Mouse (Mus musculus) CH12.LX (cell line): Measurements from ENCODE around the gene Itih5. TPM values are rescaled to one million over a fixed set of nuclear protein-coding genes. Genes with fewer than 3 reads are reported as not detected.

ENCODE experiments used
- DNase-seq: peaks from one replicate; pipeline ENCODE4 v3.0.0-alpha.2; 2013; ENCODE audit errors: extremely low read depth
- H3K27ac ChIP-seq: 2 replicates; pipeline ENCODE4 v1.5.1; 2012; ENCODE audit warnings: low read depth, mild to moderate bottlenecking, control low read depth, moderate library complexity; ENCODE audit not compliant: insufficient read depth
- H3K27me3 ChIP-seq: replicated peaks from 2 replicates; pipeline ENCODE3; 2012; ENCODE audit warnings: inconsistent platforms
- H3K36me3 ChIP-seq, 2 experiments: replicated peaks in 1 of 2; 2 replicates each; pipeline versions ENCODE3 to v1.6.1; 2012; ENCODE audit warnings: inconsistent platforms in 1 of 2, low read length in 1 of 2, mild to moderate bottlenecking in 1 of 2, mixed read lengths in 1 of 2, moderate library complexity in 1 of 2; ENCODE audit not compliant: control insufficient read depth in 1 of 2, insufficient read depth in 1 of 2
- H3K4me1 ChIP-seq, 2 experiments: 2 replicates each; pipeline ENCODE4 v1.6.1; 2012; ENCODE audit warnings: inconsistent platforms in 1 of 2, moderate library complexity in 1 of 2; ENCODE audit not compliant: insufficient read depth in 2 of 2, control insufficient read depth in 1 of 2
- H3K4me2 ChIP-seq: 2 replicates; pipeline ENCODE4 v1.6.1; 2012; ENCODE audit warnings: low read depth, mild to moderate bottlenecking, control low read depth; ENCODE audit not compliant: poor library complexity, insufficient read depth, severe bottlenecking
- H3K4me3 ChIP-seq, 3 experiments: fragments of 150-350 bp in 1 of 3; sonication (generic) in 1 of 3; replicated peaks in 1 of 3; 2 replicates each; pipeline versions ENCODE3 to v1.5.1; 2011 to 2012; ENCODE audit warnings: low read depth in 2 of 3, low read length in 2 of 3, mild to moderate bottlenecking in 2 of 3, moderate library complexity in 2 of 3, control low read depth in 1 of 3, improper control_type of control experiment in 1 of 3, inconsistent platforms in 1 of 3, mixed read lengths in 1 of 3; ENCODE audit not compliant: poor library complexity in 1 of 3
- H3K79me2 ChIP-seq: replicated peaks from 2 replicates; pipeline ENCODE4 v1.6.1; 2012; ENCODE audit warnings: mild to moderate bottlenecking, moderate library complexity; ENCODE audit not compliant: control insufficient read depth, poor library complexity, insufficient read depth, severe bottlenecking; ENCODE audit errors: extremely low read depth
- H3K9ac ChIP-seq: 2 replicates; pipeline ENCODE4 v1.6.1; 2012; ENCODE audit warnings: low read depth, mild to moderate bottlenecking, control low read depth, moderate library complexity; ENCODE audit not compliant: insufficient read depth
- H3K9me3 ChIP-seq: replicated peaks from 2 replicates; pipeline ENCODE3; 2012; ENCODE audit warnings: low read length, inconsistent platforms, mixed read lengths
- ELF1 ChIP-seq: IDR thresholded peaks from 2 replicates; pipeline ENCODE4 v1.6.1; 2014; ENCODE audit warnings: low read depth, mild to moderate bottlenecking, inconsistent platforms, low read length, improper control_type of control experiment
- EP300 ChIP-seq: IDR thresholded peaks from 2 replicates; pipeline ENCODE4 v1.6.1; 2011; ENCODE audit warnings: low read length, improper control_type of control experiment
- ETS1 ChIP-seq: conservative IDR thresholded peaks from 2 replicates; pipeline ENCODE4 v1.6.1; 2012; ENCODE audit warnings: low read depth, mild to moderate bottlenecking, inconsistent platforms, low read length, improper control_type of control experiment, moderate library complexity
- GABPA ChIP-seq: IDR thresholded peaks from 2 replicates; pipeline ENCODE4 v1.6.1; 2012; ENCODE audit warnings: low read depth, low read length, improper control_type of control experiment, inconsistent platforms; ENCODE audit not compliant: insufficient replicate concordance
- IRF4 ChIP-seq: IDR thresholded peaks from 2 replicates; pipeline ENCODE4 v1.6.1; 2014; ENCODE audit warnings: low read depth, mild to moderate bottlenecking, inconsistent platforms, low read length, improper control_type of control experiment
- JUN ChIP-seq: IDR thresholded peaks from 2 replicates; pipeline ENCODE4 v1.6.1; 2011; ENCODE audit warnings: low read depth, mild to moderate bottlenecking, low read length, improper control_type of control experiment, moderate library complexity; ENCODE audit not compliant: insufficient read depth
- KAT2A ChIP-seq: IDR thresholded peaks from 2 replicates; pipeline ENCODE4 v1.6.1; 2012; ENCODE audit warnings: low read length, improper control_type of control experiment, inconsistent platforms; ENCODE audit not compliant: insufficient replicate concordance
- MAFK ChIP-seq: IDR thresholded peaks from 2 replicates; pipeline ENCODE4 v1.6.1; 2011; ENCODE audit warnings: low read length, improper control_type of control experiment; ENCODE audit not compliant: insufficient replicate concordance
- MAX ChIP-seq: IDR thresholded peaks from 2 replicates; pipeline ENCODE4 v1.6.1; 2011; ENCODE audit warnings: low read length, improper control_type of control experiment
- MAZ ChIP-seq: IDR thresholded peaks from 2 replicates; pipeline ENCODE4 v1.6.1; 2012; ENCODE audit warnings: low read depth, mild to moderate bottlenecking, inconsistent platforms, low read length, improper control_type of control experiment, moderate library complexity
- MEF2A ChIP-seq: IDR thresholded peaks from 2 replicates; pipeline ENCODE4 v1.6.1; 2014; ENCODE audit warnings: low read depth, mild to moderate bottlenecking, inconsistent platforms, low read length, improper control_type of control experiment, borderline replicate concordance
- MXI1 ChIP-seq: IDR thresholded peaks from 2 replicates; pipeline ENCODE4 v1.6.1; 2011; ENCODE audit warnings: mild to moderate bottlenecking, low read depth, low read length, improper control_type of control experiment
- NRF1 ChIP-seq: IDR thresholded peaks from 2 replicates; pipeline ENCODE4 v1.6.1; 2014; ENCODE audit warnings: low read depth, mild to moderate bottlenecking, inconsistent platforms, low read length, improper control_type of control experiment, moderate library complexity
- RAD21 ChIP-seq: IDR thresholded peaks from 2 replicates; pipeline ENCODE4 v1.6.1; 2011; ENCODE audit warnings: low read depth, mild to moderate bottlenecking, low read length, improper control_type of control experiment, moderate library complexity
- RCOR1 ChIP-seq: conservative IDR thresholded peaks from 2 replicates; pipeline ENCODE4 v1.6.1; 2012; ENCODE audit warnings: low read depth, mild to moderate bottlenecking, inconsistent platforms, low read length, improper control_type of control experiment
- SIN3A ChIP-seq: IDR thresholded peaks from 2 replicates; pipeline ENCODE4 v1.6.1; 2012; ENCODE audit warnings: low read length, improper control_type of control experiment, inconsistent platforms
- TBP ChIP-seq: conservative IDR thresholded peaks from 2 replicates; pipeline ENCODE4 v1.6.1; 2011; ENCODE audit warnings: low read depth, low read length, improper control_type of control experiment
- TCF12 ChIP-seq: IDR thresholded peaks from 2 replicates; pipeline ENCODE4 v1.6.1; 2014; ENCODE audit warnings: low read depth, mild to moderate bottlenecking, inconsistent platforms, low read length, improper control_type of control experiment
- USF2 ChIP-seq: conservative IDR thresholded peaks from 2 replicates; pipeline ENCODE4 v1.6.1; 2011; ENCODE audit warnings: low read depth, low read length, improper control_type of control experiment
- ZNF384 ChIP-seq: IDR thresholded peaks from 2 replicates; pipeline ENCODE4 v1.6.1; 2012; ENCODE audit warnings: low read depth, low read length, improper control_type of control experiment, inconsistent platforms
- dilution Hi-C: fragments of 300-500 bp; cut with MboI; formaldehyde crosslinking; loops from 2 replicates; pipeline ENCODE4 v1.14.3; 2020; ENCODE audit warnings: low sequenced_read_pairs; ENCODE audit not compliant: extremely low pct_unique_long_range_greater_than_20kb, extremely low pct_ligation_motif_present
- in situ Hi-C: fragments of 300-500 bp; cut with MboI; formaldehyde crosslinking; loops from 3 replicates; pipeline ENCODE4 v1.14.3; 2019; ENCODE audit warnings: low sequenced_read_pairs, low pct_ligation_motif_present, low pct_unique_long_range_greater_than_20kb, mixed read lengths
- polyA plus RNA-seq: library from polyadenylated mRNA; unstranded; fragments of >175 nt; gene quantifications from 2 replicates; pipeline ENCODE4 v1.2.1, GENCODE M21; 2012; ENCODE audit warnings: low read depth; ENCODE audit not compliant: insufficient read length
- total RNA-seq, 2 experiments: library from RNA; depleted of rRNA; stranded (reverse); fragments of 300-350 nt in 1 of 2; fragments of >200 nt in 1 of 2; gene quantifications; 2 replicates each; pipeline ENCODE4 v1.2.3; 2012 to 2014

The Itih5 gene
- total and polyA plus RNA-seq, 3 experiments = 0.08 to 0.30 (median 0.11) TPM

- Histone ChIP-seq H3K4me1 (peaks cover 5 to 13% of the 10 kb centered on the region in 2 experiments; a peak in 3 of 4 replicates), H3K27me3 (no peaks in the 10 kb centered on the region), H3K9me3 (no peaks in the 10 kb centered on the region), H3K79me2 (no peaks in the 10 kb centered on the region), H3K9ac (no peak overlapping the region), H3K36me3 (no peaks in the 10 kb centered on the region), H3K4me3 (no peak overlapping the region), H3K4me2 (no peak overlapping the region), H3K27ac (no peak overlapping the region)
- DNase-seq = peak; percentile 15
- dilution Hi-C loops = no loop called here
- in situ Hi-C loops = no loop called here
- TF ChIP-seq IRF4 = no peak
- no peak for TF ChIP-seq MXI1
- no peak for TF ChIP-seq ELF1
- TF ChIP-seq KAT2A = no peak
- no peak for TF ChIP-seq RAD21
- TF ChIP-seq JUN = no peak
- TF ChIP-seq SIN3A = no peak
- TF ChIP-seq GABPA = no peak
- no peak for TF ChIP-seq USF2
- no peak for TF ChIP-seq TBP
- no peak for TF ChIP-seq MAZ
- no peak for TF ChIP-seq MEF2A
- no peak for TF ChIP-seq ETS1
- TF ChIP-seq MAX = no peak
- TF ChIP-seq ZNF384 = no peak
- TF ChIP-seq RCOR1 = no peak
- TF ChIP-seq NRF1 = no peak
Measured at GRCm38 (mm10) chr2:10262722-10263121, 109.4 kb downstream of the Itih5 start.

DNA sequence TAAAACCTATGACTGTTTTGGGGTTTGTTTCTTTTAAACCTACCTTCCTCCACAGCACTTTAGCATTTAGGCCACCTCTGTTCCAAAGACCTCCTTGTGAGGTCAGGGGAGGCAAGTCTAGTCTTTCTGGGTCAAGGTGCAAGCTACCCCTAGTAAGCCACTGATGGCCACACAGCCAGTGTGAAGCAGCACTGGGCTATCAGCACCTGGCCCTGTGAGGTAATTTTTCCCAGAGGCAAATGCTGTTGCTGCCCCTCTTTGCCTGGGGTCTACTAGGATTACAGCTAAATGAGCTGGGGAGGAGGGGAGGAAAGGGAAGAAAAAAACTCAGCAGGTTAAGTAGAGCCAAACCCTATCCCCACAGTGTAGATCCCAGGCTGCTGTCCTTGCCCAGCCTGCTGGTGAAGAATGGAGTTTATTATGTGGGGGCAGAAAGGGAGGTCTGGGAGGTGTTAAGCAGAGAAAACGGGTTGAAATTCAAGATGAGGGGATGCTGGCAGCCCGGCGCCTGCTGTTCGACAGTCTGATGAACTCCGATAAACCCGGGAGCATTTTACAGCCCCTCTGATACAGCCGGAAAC lies 110.6 kb downstream of the Itih5 start:
- no peak for DNase-seq
- TF ChIP-seq JUN (no peak), TCF12 (no peak), MAFK (no peak), EP300 (no peak), ELF1 (no peak), MAZ (no peak)
- H3K4me1 ChIP-seq = peaks cover 5 to 9% of the 10 kb centered on the region in 2 experiments; a peak in 3 of 4 replicates
- dilution Hi-C loops = no loop called here
- H3K36me3 ChIP-seq = no peaks in the 10 kb centered on the region
- no peaks in the 10 kb centered on the region for H3K9me3 ChIP-seq
- H3K9ac ChIP-seq = no peak overlapping the region
- H3K4me2 ChIP-seq = no peak overlapping the region
- H3K4me3 ChIP-seq = no peak overlapping the region
- H3K79me2 ChIP-seq = no peaks in the 10 kb centered on the region
- no peaks in the 10 kb centered on the region for H3K27me3 ChIP-seq
- in situ Hi-C loops = no loop called here
- H3K27ac ChIP-seq = no peak overlapping the region
